Mouse (Mus musculus) myocyte (in vitro differentiated cells): Measurements from ENCODE around the gene Plcb2. TPM values are rescaled to one million over a fixed set of nuclear protein-coding genes. Genes with fewer than 3 reads are reported as not detected.

ENCODE experiments used
- H3K27me3 ChIP-seq: one replicate; pipeline ENCODE4 v1.6.1; 2011; ENCODE audit not compliant: control insufficient read depth, insufficient read depth, insufficient read length
- H3K36me3 ChIP-seq: one replicate; pipeline ENCODE4 v1.6.1; 2011; ENCODE audit not compliant: control insufficient read depth, insufficient read depth
- H3K4me2 ChIP-seq: one replicate; pipeline ENCODE4 v1.6.1; 2011; ENCODE audit warnings: low read depth, control low read depth
- H3K4me3 ChIP-seq: one replicate; pipeline ENCODE4 v1.5.1; 2011; ENCODE audit warnings: mild to moderate bottlenecking, control low read depth, moderate library complexity
- H3K79me2 ChIP-seq: one replicate; pipeline ENCODE4 v1.6.1; 2011; ENCODE audit not compliant: control insufficient read depth, insufficient read depth
- H3ac ChIP-seq: one replicate; pipeline ENCODE4 v1.6.1; 2011; ENCODE audit not compliant: control insufficient read depth, insufficient read length
- CEBPB ChIP-seq: IDR thresholded peaks from 2 replicates; pipeline ENCODE4 v1.6.1; 2011; ENCODE audit warnings: mild to moderate bottlenecking, moderate library complexity; ENCODE audit not compliant: poor library complexity, insufficient read depth, severe bottlenecking
- E2F4 ChIP-seq: IDR thresholded peaks from one replicate; pipeline ENCODE4 v1.6.1; 2011; ENCODE audit warnings: mild to moderate bottlenecking, control low read depth, moderate library complexity; ENCODE audit not compliant: insufficient read depth
- MAX ChIP-seq: IDR thresholded peaks from one replicate; pipeline ENCODE4 v1.6.1; 2011; ENCODE audit warnings: low read depth, mild to moderate bottlenecking, control low read depth
- MYOD1 ChIP-seq, 3 experiments: IDR thresholded peaks; one replicate each; pipeline ENCODE4 v1.6.1; 2011; ENCODE audit warnings: control low read depth in 2 of 3, low read depth in 2 of 3, mild to moderate bottlenecking in 2 of 3, moderate library complexity in 1 of 3; ENCODE audit not compliant: insufficient read length in 2 of 3, control insufficient read depth in 1 of 3
- MYOG ChIP-seq, 3 experiments: IDR thresholded peaks; one replicate each; pipeline ENCODE4 v1.6.1; 2011; ENCODE audit warnings: control low read depth in 2 of 3, low read depth in 2 of 3, mild to moderate bottlenecking in 2 of 3; ENCODE audit not compliant: insufficient read length in 2 of 3, control insufficient read depth in 1 of 3, insufficient read depth in 1 of 3
- POLR2A ChIP-seq: IDR thresholded peaks from one replicate; pipeline ENCODE4 v1.6.1; 2011; ENCODE audit warnings: low read depth, mild to moderate bottlenecking, control low read depth, moderate library complexity; ENCODE audit not compliant: insufficient read length
- POLR2AphosphoS2 ChIP-seq: IDR thresholded peaks from one replicate; pipeline ENCODE4 v1.6.1; 2011; ENCODE audit warnings: low read depth, control low read depth; ENCODE audit not compliant: insufficient read length
- REST ChIP-seq: IDR thresholded peaks from one replicate; pipeline ENCODE4 v1.6.1; 2011; ENCODE audit warnings: mild to moderate bottlenecking, control low read depth, moderate library complexity; ENCODE audit not compliant: insufficient read depth, insufficient read length
- SRF ChIP-seq: IDR thresholded peaks from one replicate; pipeline ENCODE4 v1.6.1; 2011; ENCODE audit warnings: low read depth; ENCODE audit not compliant: control insufficient read depth, insufficient read length
- TCF12 ChIP-seq: IDR thresholded peaks from one replicate; pipeline ENCODE4 v1.6.1; 2011; ENCODE audit warnings: mild to moderate bottlenecking, control low read depth; ENCODE audit not compliant: poor library complexity, insufficient read depth, severe bottlenecking
- TCF3 ChIP-seq: IDR thresholded peaks from one replicate; pipeline ENCODE4 v1.6.1; 2011; ENCODE audit warnings: low read depth, control low read depth; ENCODE audit not compliant: insufficient read length
- USF1 ChIP-seq: IDR thresholded peaks from one replicate; pipeline ENCODE4 v1.6.1; 2011; ENCODE audit warnings: low read depth, mild to moderate bottlenecking, control low read depth, moderate library complexity
- polyA plus RNA-seq: library from polyadenylated mRNA; unstranded; fragments of >200 nt; fragmentation: generic; extraction: Trizol; gene quantifications from one replicate; pipeline ENCODE4 v1.2.1, GENCODE M21; 2012; ENCODE audit warnings: missing spikeins

The Plcb2 gene
- polyA plus RNA-seq, 1 experiment, result not detected

- H3K27me3 ChIP-seq, result peaks cover 73% of the 10 kb centered on the region
- no peak for TF ChIP-seq REST
- TF ChIP-seq MAX, result no peak
- TF ChIP-seq USF1, result no peak
- no peak for TF ChIP-seq MYOG (IDR thresholded peaks at IDR 0.05; ENCODE audit: control insufficient read depth in 1 of 3, insufficient read depth in 1 of 3, insufficient read length in 2 of 3, low read depth in 2 of 3)
- no peak for TF ChIP-seq TCF3
- no peak for TF ChIP-seq E2F4
- TF ChIP-seq POLR2A, result no peak
- no peak for TF ChIP-seq POLR2AphosphoS2
- TF ChIP-seq TCF12, result no peak
- TF ChIP-seq CEBPB, result no peak
- no peak for TF ChIP-seq SRF
- no peak for TF ChIP-seq MYOD1 (IDR thresholded peaks at IDR 0.05; ENCODE audit: control insufficient read depth in 1 of 3, insufficient read length in 2 of 3, low read depth in 2 of 3)
- no peak overlapping the region for H3ac ChIP-seq
- H3K4me2 ChIP-seq, result no peak overlapping the region
- no peaks in the 10 kb centered on the region for H3K79me2 ChIP-seq
- no peak overlapping the region for H3K4me3 ChIP-seq
- H3K36me3 ChIP-seq, result no peaks in the 10 kb centered on the region
Observed at GRCm38 (mm10) chr2:118716677-118717076, 11.6 kb downstream of the Plcb2 start.

GRCm38 (mm10) chr2:118714230-118714629, 14.0 kb downstream of the Plcb2 start:
- Histone ChIP-seq H3K27me3 (peaks cover 81% of the 10 kb centered on the region), H3K36me3 (no peaks in the 10 kb centered on the region)

GRCm38 (mm10) chr2:118713631-118714030, 14.6 kb downstream of the Plcb2 start:
- H3ac ChIP-seq, result no peak overlapping the region
- no peak overlapping the region for H3K4me3 ChIP-seq
- TF ChIP-seq E2F4 (no peak), MAX (no peak), POLR2AphosphoS2 (no peak), SRF (no peak), MYOG (IDR thresholded peaks at IDR 0.05; ENCODE audit: control insufficient read depth in 1 of 3, insufficient read depth in 1 of 3, insufficient read length in 2 of 3, low read depth in 2 of 3) (no peak), MYOD1 (IDR thresholded peaks at IDR 0.05; ENCODE audit: control insufficient read depth in 1 of 3, insufficient read length in 2 of 3, low read depth in 2 of 3) (no peak), TCF12 (no peak), USF1 (no peak)
- no peaks in the 10 kb centered on the region for H3K79me2 ChIP-seq
- no peaks in the 10 kb centered on the region for H3K36me3 ChIP-seq
- no peak overlapping the region for H3K4me2 ChIP-seq
- H3K27me3 ChIP-seq, result peaks cover 80% of the 10 kb centered on the region

More at GRCm38 (mm10) chr2:118714230-118714629, 14.0 kb downstream of the Plcb2 start:
- Histone ChIP-seq H3K79me2 (no peaks in the 10 kb centered on the region), H3K4me3 (no peak overlapping the region), H3ac (no peak overlapping the region), H3K4me2 (no peak overlapping the region)
- no peak for TF ChIP-seq MAX
- TF ChIP-seq REST, result no peak
- TF ChIP-seq POLR2AphosphoS2, result no peak
- TF ChIP-seq CEBPB, result no peak
- no peak for TF ChIP-seq MYOD1 (IDR thresholded peaks at IDR 0.05; ENCODE audit: control insufficient read depth in 1 of 3, insufficient read length in 2 of 3, low read depth in 2 of 3)

GRCm38 (mm10) chr2:118711038-118711494, 17.2 kb downstream of the Plcb2 start:
- TF ChIP-seq POLR2A (no peak), MAX (no peak), REST (no peak), MYOD1 (IDR thresholded peaks at IDR 0.05; ENCODE audit: control insufficient read depth in 1 of 3, insufficient read length in 2 of 3, low read depth in 2 of 3) (no peak), TCF12 (no peak), TCF3 (no peak), CEBPB (no peak), USF1 (no peak), POLR2AphosphoS2 (no peak), E2F4 (no peak), SRF (no peak), MYOG (IDR thresholded peaks at IDR 0.05; ENCODE audit: control insufficient read depth in 1 of 3, insufficient read depth in 1 of 3, insufficient read length in 2 of 3, low read depth in 2 of 3) (no peak)
- Histone ChIP-seq H3K36me3 (no peaks in the 10 kb centered on the region), H3ac (no peak overlapping the region), H3K27me3 (peaks cover 56% of the 10 kb centered on the region), H3K4me2 (no peak overlapping the region), H3K79me2 (no peaks in the 10 kb centered on the region), H3K4me3 (no peak overlapping the region)

GRCm38 (mm10) chr2:118709655-118710221, 18.5 kb downstream of the Plcb2 start:
- no peak overlapping the region for H3K4me2 ChIP-seq
- no peaks in the 10 kb centered on the region for H3K79me2 ChIP-seq
- H3K27me3 ChIP-seq, result peaks cover 56% of the 10 kb centered on the region
- H3K4me3 ChIP-seq, result no peak overlapping the region
- no peak overlapping the region for H3ac ChIP-seq
- H3K36me3 ChIP-seq, result no peaks in the 10 kb centered on the region
- TF ChIP-seq MYOG (IDR thresholded peaks at IDR 0.05; ENCODE audit: control insufficient read depth in 1 of 3, insufficient read depth in 1 of 3, insufficient read length in 2 of 3, low read depth in 2 of 3), result no peak
- TF ChIP-seq MYOD1 (IDR thresholded peaks at IDR 0.05; ENCODE audit: control insufficient read depth in 1 of 3, insufficient read length in 2 of 3, low read depth in 2 of 3), result no peak
